Mouse (Mus musculus): ENCODE data around the gene Krr1.
"Not testable (repeated sequence)": the region's sequence is repeated elsewhere in the genome, so short reads cannot be mapped to it uniquely, and the experiment has no call there.

Krr1 gene

GRCm38 (mm10) chr10:111966394-111966793 lies 6.1 kb upstream of the Krr1 start:
- in situ Hi-C loops (cut with MboI; ENCODE audit: low sequenced_read_pairs), result no loop called here

DNA sequence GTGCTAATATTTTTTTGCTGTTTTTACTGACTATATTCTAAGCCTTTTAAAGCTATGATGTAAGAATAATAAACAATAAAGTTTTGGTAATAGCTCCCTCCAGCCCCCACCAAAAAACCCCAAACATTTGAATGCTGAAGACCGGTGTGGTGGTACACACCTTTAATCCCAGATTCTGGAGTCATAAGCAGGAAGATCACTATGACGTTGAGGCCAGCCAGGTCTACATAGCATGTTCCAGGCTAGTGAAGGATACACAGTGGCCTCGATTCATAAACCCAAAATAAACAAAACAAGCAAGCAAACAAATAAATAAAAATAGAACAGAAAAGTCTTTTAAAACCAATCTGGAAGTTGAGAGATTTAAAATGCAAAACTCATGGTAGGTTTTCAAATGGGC lies 535 bp upstream of the Krr1 start:
- in situ Hi-C loops (cut with MboI; ENCODE audit: low sequenced_read_pairs), result loop anchor here (10.0 kb wide), 1 partner anchor 133 kb away; no protein-coding TSS in a partner anchor

DNA sequence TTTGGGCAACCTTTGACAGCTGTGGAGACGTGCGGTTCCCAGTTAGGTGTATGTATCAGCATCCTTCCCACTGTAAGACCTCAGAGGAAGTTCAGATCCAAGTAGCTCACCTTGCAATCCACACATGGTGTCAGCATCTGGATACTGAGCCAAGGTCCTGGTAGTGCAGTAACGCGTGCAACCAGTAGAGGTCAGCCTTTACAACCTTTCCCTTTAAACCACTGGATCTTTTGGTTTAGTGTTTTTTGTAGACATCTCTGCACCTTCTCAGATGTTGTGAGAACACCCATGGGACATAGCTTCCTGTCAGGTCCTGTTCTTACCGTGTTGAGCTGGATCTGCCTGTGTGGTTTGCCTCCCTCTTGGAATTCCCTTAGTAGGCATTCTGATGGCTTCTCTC lies 5.1 kb downstream of the Krr1 start:
- in situ Hi-C loops (cut with MboI; ENCODE audit: low sequenced_read_pairs), result loop anchor here (10.0 kb wide), 1 partner anchor 127 kb away; no protein-coding TSS in a partner anchor

DNA sequence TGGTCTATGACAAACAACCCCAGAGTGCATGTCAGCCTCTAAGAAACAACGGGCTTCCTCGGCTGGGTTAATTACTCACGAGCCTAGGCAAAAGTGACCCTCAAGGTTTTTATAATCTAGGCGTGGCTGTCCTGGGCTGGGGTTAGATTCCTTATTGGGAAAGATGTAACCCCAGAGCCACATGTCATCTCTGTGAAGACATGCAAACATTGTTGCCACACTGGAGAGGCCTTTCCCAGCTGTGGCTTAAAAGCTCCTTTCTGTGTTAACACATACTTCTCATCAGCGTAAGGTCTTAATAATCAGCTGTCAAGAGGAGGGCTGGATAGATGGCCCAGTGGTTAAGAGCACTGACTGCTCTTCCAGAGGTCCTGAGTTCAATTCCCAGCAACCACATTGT lies 10.6 kb downstream of the Krr1 start:
- in situ Hi-C loops (cut with MboI; ENCODE audit: low sequenced_read_pairs), result no loop called here

DNA sequence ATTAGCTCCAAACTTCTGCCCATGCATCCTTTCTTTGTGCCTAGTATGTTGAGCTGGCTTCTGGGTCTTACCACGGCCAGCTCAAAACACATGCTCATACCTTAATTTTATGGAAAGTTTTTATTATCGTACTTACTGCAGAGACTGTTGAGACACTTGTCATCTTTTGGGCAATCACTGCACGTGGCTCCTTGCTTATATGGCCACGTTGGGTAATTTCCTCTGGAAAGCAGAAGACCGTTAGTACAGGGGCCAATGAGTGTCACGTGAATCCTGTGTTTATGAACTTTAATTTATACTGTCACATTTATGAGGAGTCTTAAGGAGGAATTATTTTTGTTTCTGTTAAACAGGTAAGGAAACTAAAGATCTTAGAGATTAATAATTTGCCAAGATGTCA lies 14.0 kb downstream of the Krr1 start:
- in situ Hi-C loops (cut with MboI; ENCODE audit: low sequenced_read_pairs), result no loop called here

DNA sequence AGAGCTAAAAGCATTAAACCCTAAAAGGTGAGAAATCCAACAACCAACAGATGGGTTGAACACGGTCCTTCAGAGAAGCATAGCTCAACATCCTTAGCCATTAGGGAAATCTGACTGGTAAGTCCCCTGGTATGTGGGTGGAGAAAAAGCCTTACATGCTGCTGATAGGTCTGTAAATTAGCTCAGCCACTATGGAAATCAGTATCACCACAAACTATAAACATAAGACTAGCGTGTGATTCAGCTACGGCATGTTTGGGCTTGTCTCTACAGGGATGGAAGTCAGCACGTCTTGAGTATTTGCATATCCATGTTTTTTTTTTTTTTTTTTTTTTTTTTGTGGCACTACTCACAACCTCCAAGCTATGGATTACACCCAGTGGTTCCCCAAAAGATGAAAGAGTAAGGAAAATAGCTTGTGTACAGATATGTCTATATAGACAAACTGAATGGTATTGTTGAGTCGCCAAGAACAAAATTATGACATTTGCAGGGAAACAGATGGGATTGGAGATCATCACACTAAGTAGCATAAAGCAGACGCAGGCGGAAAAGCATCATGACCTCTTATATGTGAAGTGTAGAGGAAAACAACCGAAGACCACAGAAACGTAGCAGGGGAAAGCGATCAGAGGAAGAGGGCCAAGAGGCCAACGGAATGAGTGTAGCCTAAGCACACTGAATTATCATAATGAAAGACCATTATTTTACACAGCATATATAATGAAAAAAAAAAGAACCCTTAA lies 23.5 kb downstream of the Krr1 start:
- in situ Hi-C loops (cut with MboI; ENCODE audit: low sequenced_read_pairs), result no loop called here

DNA sequence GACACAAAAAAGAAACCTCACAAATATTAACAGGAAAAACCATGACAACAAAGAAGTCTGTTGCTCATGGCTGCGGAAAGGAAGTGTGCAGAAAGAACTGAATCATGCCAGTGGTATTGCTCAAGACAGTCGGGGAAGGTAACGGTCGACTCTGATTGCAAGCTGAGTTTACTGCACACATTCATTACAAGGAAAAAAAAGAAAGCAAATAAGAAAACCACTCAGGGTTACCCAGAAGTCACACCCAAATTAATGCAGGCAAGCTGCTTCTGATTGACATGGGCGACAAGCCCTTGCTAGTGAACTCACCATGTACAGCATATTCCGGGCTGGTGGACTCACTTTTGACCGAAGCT lies 24.1 kb downstream of the Krr1 start:
- in situ Hi-C loops (cut with MboI; ENCODE audit: low sequenced_read_pairs), result no loop called here

GRCm38 (mm10) chr10:111996911-111997347 lies 24.5 kb downstream of the Krr1 start:
- in situ Hi-C loops (cut with MboI; ENCODE audit: low sequenced_read_pairs), result no loop called here

DNA sequence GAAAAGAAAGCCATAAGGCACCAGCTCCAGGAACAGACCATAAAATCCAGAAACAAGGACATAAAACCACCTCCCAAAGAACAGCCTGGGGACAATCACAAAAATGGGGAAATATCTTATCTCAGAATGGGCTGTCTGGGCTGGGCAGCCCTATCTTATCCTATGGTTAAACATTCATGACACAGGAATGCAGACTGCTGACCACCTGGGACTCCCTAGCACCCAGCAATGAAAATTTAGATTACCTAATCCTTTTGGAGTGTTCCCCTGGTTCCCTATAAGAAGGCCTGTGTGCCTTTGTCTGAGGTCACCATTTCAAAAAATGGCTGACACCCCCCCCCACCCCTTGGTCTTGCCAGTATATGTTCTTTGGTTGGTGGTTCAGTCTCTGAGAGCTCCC lies 25.2 kb downstream of the Krr1 start:
- in situ Hi-C loops (cut with MboI; ENCODE audit: low sequenced_read_pairs), result no loop called here

GRCm38 (mm10) chr10:111999765-112000164 lies 27.3 kb downstream of the Krr1 start:
- in situ Hi-C loops (cut with MboI; ENCODE audit: low sequenced_read_pairs), result no loop called here

DNA sequence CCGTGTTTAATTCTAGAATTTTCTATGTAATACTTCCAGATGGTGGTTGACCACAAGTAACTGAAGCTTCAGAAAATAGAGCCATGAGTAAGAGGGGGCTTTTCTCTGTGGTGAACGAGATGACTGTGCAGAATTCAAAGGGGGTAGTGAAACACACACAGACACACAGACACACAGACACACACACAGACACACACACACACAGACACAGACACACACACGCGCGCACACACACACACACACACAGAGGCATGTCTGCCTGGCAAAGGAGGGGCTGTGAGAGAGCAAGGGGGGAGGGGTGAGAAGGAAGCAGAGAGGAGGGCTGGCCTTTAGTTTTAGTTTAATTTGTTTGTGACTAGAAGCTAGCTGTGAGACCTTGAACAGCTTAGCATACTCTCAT lies 28.1 kb downstream of the Krr1 start:
- in situ Hi-C loops (cut with MboI; ENCODE audit: low sequenced_read_pairs), result no loop called here

DNA sequence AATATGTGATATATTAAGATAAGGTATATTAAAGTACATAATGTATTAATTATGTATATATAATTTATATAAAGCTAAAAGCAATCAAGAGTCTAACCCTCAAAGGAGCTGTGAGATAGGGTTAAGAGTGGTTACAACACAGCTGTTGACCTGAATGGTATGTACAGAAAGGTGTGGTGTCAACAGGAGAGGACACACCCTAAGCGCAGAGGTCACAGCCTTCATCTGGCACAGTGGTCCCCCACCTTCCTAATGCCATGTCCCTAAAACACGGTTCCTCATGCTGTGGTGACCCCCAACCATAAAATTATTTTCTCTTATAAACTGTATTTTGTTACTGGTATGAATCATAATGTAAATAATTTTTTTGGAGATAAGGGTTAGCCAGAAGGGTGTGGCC lies 28.9 kb downstream of the Krr1 start:
- in situ Hi-C loops (cut with MboI; ENCODE audit: low sequenced_read_pairs), result no loop called here

DNA sequence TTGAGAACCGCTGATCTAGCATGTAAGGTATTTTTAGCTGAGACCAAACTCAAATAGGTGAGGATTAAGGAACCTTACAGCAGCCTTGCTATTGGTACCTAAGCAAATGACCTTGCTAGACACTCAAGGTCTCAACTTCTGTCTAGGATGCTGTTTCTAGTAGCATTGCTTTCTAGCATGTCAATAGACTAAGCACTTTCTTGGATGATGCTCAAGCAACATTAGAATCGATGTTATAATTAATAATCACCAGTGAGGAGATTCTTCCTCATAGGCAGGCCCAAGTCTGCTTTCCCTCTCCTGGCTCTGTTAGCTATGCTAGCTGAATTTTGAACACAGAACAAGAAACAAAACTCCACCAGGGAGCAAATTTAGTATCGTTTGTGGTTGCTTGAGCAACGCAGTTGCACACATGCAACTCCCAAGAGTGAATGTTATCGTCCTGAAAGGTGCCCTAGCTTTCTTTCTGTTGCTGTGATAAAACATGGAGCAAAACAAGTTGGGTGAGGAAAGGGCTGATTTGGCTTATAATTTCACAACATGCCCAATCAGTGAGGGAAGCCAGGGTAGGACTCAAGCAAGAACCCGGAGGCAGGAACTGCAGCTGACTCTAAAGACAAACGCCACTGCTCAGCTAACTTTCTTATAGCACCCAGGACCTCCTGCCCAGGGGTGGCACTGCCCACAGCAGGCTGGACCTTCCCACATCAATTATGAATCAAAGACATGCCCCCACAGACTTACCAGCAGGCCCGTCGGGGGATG lies 29.5 kb downstream of the Krr1 start:
- in situ Hi-C loops (cut with MboI; ENCODE audit: low sequenced_read_pairs), result no loop called here

- in situ Hi-C loops (cut with MboI; ENCODE audit: low sequenced_read_pairs), result no loop called here
Observed at GRCm38 (mm10) chr10:112002544-112003215, 30.2 kb downstream of the Krr1 start, which contains the start of gene Glipr1. Glipr1 (minus strand) TSS chr10:112002631.

GRCm38 (mm10) chr10:112009511-112009910 lies 37.0 kb downstream of the Krr1 start:
- in situ Hi-C loops (cut with MboI; ENCODE audit: low sequenced_read_pairs), result not testable (repeated sequence)

- in situ Hi-C loops (cut with MboI; ENCODE audit: low sequenced_read_pairs), result no loop called here
Observed at GRCm38 (mm10) chr10:112023585-112023984, 51.1 kb downstream of the Krr1 start.

DNA sequence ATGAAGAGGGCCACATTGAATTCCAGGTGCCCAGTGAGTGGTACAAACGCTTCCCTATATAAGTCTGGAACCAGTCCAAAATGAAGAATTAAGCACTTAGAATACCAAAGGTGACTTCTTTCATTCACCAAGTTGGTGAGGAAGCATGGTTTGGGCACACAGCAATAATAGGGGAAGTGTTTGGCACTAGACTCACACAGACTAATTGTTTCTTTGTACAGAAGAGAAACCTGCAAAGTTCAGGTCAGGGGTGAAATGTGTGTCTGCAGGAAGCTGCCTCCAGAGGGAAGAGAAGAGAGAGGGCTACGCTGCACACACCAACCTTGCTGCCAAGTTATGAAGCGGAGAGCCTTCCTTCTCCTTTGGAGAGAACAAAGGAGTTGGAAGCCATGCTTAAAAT lies 56.2 kb downstream of the Krr1 start:
- in situ Hi-C loops (cut with MboI; ENCODE audit: low sequenced_read_pairs), result not testable (repeated sequence)

All from CH12F3 (cell line).